Mouse (Mus musculus): Measurements from ENCODE around the gene Bpifb1. TPM values are rescaled to one million over a fixed set of nuclear protein-coding genes. Genes with fewer than 3 reads are reported as not detected.
"Not testable (repeated sequence)": the region's sequence is repeated elsewhere in the genome, so short reads cannot be mapped to it uniquely, and the experiment has no call there.

Bpifb1 gene
- polyA plus RNA-seq, 1 experiment from 2014 or later: 0.13 TPM

- not testable (repeated sequence) for H3K4me1 ChIP-seq (ENCODE audit: control insufficient read depth, insufficient read depth, low read length); H3K27me3 ChIP-seq (ENCODE audit: control insufficient read depth, insufficient read depth, low read length); H3K4me2 ChIP-seq; H3K4me3 ChIP-seq (ENCODE audit: low read depth, low read length); H3K36me3 ChIP-seq (ENCODE audit: control insufficient read depth, insufficient read depth, low read length); H3K27ac ChIP-seq (ENCODE audit: low read depth, low read length); H3K9me3 ChIP-seq (replicated peaks; ENCODE audit: control insufficient read depth, low read length); ATAC-seq (replicated peaks; ENCODE audit: insufficient number of reproducible peaks, low FRiP score, low TSS enrichment); H3K9ac ChIP-seq (ENCODE audit: low read depth, low read length)
- 85% methylated on average over 2 of the region's 4 CpGs for WGBS (ENCODE audit: insufficient replicate concordance)
Measured at GRCm38 (mm10) chr2:154255254-154255653, 64.6 kb downstream of the Bpifb1 start.

DNA sequence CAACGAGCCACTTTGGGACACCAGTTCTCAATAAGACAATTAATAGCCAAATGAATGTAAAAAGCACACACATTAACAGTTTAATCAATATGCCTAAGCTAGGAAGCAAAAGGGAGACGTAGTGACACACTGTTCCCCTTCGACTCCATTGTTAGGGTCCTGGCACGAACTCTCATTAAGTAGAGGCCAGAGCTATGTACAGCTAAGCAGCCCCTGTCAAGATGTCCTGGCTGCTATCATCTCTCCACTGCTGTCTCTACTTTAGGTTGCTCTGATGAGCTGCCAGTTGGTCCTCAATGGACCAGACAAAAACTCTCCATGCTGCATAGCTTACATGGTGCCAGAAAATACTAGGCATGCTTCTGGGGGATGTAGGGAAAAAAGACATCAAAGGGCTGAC is 65.2 kb downstream of the Bpifb1 start:
- no peaks in the 10 kb centered on the region for H3K27me3 ChIP-seq (ENCODE audit: control insufficient read depth, insufficient read depth, low read length)
- H3K9ac ChIP-seq (ENCODE audit: low read depth, low read length): no peak overlapping the region
- no peak overlapping the region for H3K27ac ChIP-seq (ENCODE audit: low read depth, low read length)
- ATAC-seq (replicated peaks; ENCODE audit: insufficient number of reproducible peaks, low FRiP score, low TSS enrichment): no peak
- WGBS (ENCODE audit: insufficient replicate concordance): 66% methylated on average over 4 of the region's 4 CpGs
- H3K4me3 ChIP-seq (ENCODE audit: low read depth, low read length): no peak overlapping the region
- no peaks in the 10 kb centered on the region for H3K9me3 ChIP-seq (replicated peaks; ENCODE audit: control insufficient read depth, low read length)
- H3K4me2 ChIP-seq: no peak overlapping the region
- no peaks in the 10 kb centered on the region for H3K36me3 ChIP-seq (ENCODE audit: control insufficient read depth, insufficient read depth, low read length)
- H3K4me1 ChIP-seq (ENCODE audit: control insufficient read depth, insufficient read depth, low read length): no peaks in the 10 kb centered on the region

- H3K27me3 ChIP-seq (ENCODE audit: control insufficient read depth, insufficient read depth, low read length); H3K9me3 ChIP-seq (replicated peaks; ENCODE audit: control insufficient read depth, low read length); H3K27ac ChIP-seq (ENCODE audit: low read depth, low read length); H3K4me2 ChIP-seq; H3K4me3 ChIP-seq (ENCODE audit: low read depth, low read length); H3K4me1 ChIP-seq (ENCODE audit: control insufficient read depth, insufficient read depth, low read length); H3K36me3 ChIP-seq (ENCODE audit: control insufficient read depth, insufficient read depth, low read length); H3K9ac ChIP-seq (ENCODE audit: low read depth, low read length); ATAC-seq (replicated peaks; ENCODE audit: insufficient number of reproducible peaks, low FRiP score, low TSS enrichment): not testable (repeated sequence)
- WGBS (ENCODE audit: insufficient replicate concordance): 70% methylated on average over 5 of the region's 5 CpGs
Measured at GRCm38 (mm10) chr2:154257554-154257953, 66.9 kb downstream of the Bpifb1 start, which contains the start of gene Bpifb9a. Bpifb9a (plus strand) TSS chr2:154257854.

DNA sequence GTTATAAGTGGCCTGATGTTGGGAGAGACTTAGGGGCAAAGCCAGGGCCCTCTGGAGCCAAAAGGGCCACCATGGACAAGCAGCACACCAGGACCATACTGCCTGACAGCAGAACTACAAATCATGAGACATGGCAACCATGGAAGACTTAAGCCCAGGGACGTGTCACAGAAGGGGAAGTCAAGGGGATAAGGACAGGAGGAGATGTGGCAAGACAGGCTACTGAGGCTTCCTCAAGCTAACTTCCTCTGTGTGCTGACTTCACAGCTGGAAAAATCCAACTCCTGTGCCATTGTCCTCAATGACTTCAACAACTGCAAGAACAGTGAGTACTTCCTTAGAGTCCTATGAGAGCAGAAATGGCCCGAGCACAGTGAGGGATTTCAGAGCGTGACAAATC is 73.8 kb downstream of the Bpifb1 start:
- not testable (repeated sequence) for H3K9me3 ChIP-seq (replicated peaks; ENCODE audit: control insufficient read depth, low read length); ATAC-seq (replicated peaks; ENCODE audit: insufficient number of reproducible peaks, low FRiP score, low TSS enrichment); H3K4me2 ChIP-seq; H3K9ac ChIP-seq (ENCODE audit: low read depth, low read length); H3K4me1 ChIP-seq (ENCODE audit: control insufficient read depth, insufficient read depth, low read length); H3K27ac ChIP-seq (ENCODE audit: low read depth, low read length); H3K36me3 ChIP-seq (ENCODE audit: control insufficient read depth, insufficient read depth, low read length); H3K4me3 ChIP-seq (ENCODE audit: low read depth, low read length); H3K27me3 ChIP-seq (ENCODE audit: control insufficient read depth, insufficient read depth, low read length)
- WGBS (ENCODE audit: insufficient replicate concordance): 72% methylated on average over 3 of the region's 3 CpGs

Other genes starting within 250 kb of the Bpifb1 start
- gene Bpifa6, start 215.9 kb upstream of the Bpifb1 start, polyA plus RNA-seq (2014; fragmentation: Nextera tagmentation; extraction: Ambion mirVana): not detected in 2 replicates
- not detected in 2 replicates for gene Bpifa2, start 182.6 kb upstream of the Bpifb1 start, polyA plus RNA-seq (2014; fragmentation: Nextera tagmentation; extraction: Ambion mirVana)
- gene Bpifa3, start 60.5 kb upstream of the Bpifb1 start, polyA plus RNA-seq (2014; fragmentation: Nextera tagmentation; extraction: Ambion mirVana): not detected in 2 replicates
- not detected in 2 replicates for gene Bpifa1, start 47.9 kb upstream of the Bpifb1 start, polyA plus RNA-seq (2014; fragmentation: Nextera tagmentation; extraction: Ambion mirVana)
- not detected in 2 replicates for gene Bpifa5, start 28.2 kb upstream of the Bpifb1 start, polyA plus RNA-seq (2014; fragmentation: Nextera tagmentation; extraction: Ambion mirVana)
- gene Bpifb5, start 32.9 kb downstream of the Bpifb1 start, polyA plus RNA-seq (2014; fragmentation: Nextera tagmentation; extraction: Ambion mirVana): 0.35 and 0.40 TPM in 2 replicates
- not detected in 2 replicates for gene Bpifb9a, start 67.0 kb downstream of the Bpifb1 start, polyA plus RNA-seq (2014; fragmentation: Nextera tagmentation; extraction: Ambion mirVana)
- not detected in 2 replicates for gene Bpifb9b, start 116.4 kb downstream of the Bpifb1 start, polyA plus RNA-seq (2014; fragmentation: Nextera tagmentation; extraction: Ambion mirVana)
- gene Cdk5rap1, start 182.2 kb downstream of the Bpifb1 start, polyA plus RNA-seq (2014; fragmentation: Nextera tagmentation; extraction: Ambion mirVana): 14.1 and 18.3 TPM in 2 replicates
- 14.6 and 22.2 TPM in 2 replicates for gene Snta1, start 217.3 kb downstream of the Bpifb1 start, polyA plus RNA-seq (2014; fragmentation: Nextera tagmentation; extraction: Ambion mirVana)
- gene Cbfa2t2, start 245.7 kb downstream of the Bpifb1 start, polyA plus RNA-seq (2014; fragmentation: Nextera tagmentation; extraction: Ambion mirVana): 31.2 and 34.0 TPM in 2 replicates